Mouse (Mus musculus) embryonic fibroblast, embryonic 13.5 days (primary cell): ENCODE measurements around the gene Adcyap1. TPM values are rescaled to one million over a fixed set of nuclear protein-coding genes. Genes with fewer than 3 reads are reported as not detected.

ENCODE experiments used
- H3K27ac ChIP-seq: 2 replicates; pipeline ENCODE4 v1.5.1; 2012; ENCODE audit warnings: low read length, control low read depth, inconsistent platforms; ENCODE audit not compliant: insufficient read depth
- H3K4me1 ChIP-seq: 2 replicates; pipeline ENCODE4 v1.6.1; 2011; ENCODE audit warnings: low read length; ENCODE audit not compliant: control insufficient read depth, insufficient read depth
- H3K4me3 ChIP-seq: 2 replicates; pipeline ENCODE4 v1.5.1; 2011; ENCODE audit warnings: mild to moderate bottlenecking, control low read depth, low read length; ENCODE audit not compliant: insufficient read depth
- CTCF ChIP-seq: IDR thresholded peaks from 2 replicates; pipeline ENCODE4 v1.5.1; 2011; ENCODE audit warnings: mild to moderate bottlenecking, control low read depth, low read length, moderate library complexity, borderline replicate concordance; ENCODE audit not compliant: insufficient read depth
- POLR2A ChIP-seq: IDR thresholded peaks from 2 replicates; pipeline ENCODE4 v1.6.1; 2011; ENCODE audit warnings: low read depth, mild to moderate bottlenecking, control low read depth, low read length, moderate library complexity
- polyA plus RNA-seq: library from polyadenylated mRNA; stranded (reverse); fragments of >200 nt; gene quantifications from 2 replicates; pipeline ENCODE4 v1.2.4, GENCODE M21; 2011; ENCODE audit warnings: low read depth; ENCODE audit not compliant: missing spikeins, insufficient read length

Gene Adcyap1
- not detected in 2 replicates for polyA plus RNA-seq

DNA sequence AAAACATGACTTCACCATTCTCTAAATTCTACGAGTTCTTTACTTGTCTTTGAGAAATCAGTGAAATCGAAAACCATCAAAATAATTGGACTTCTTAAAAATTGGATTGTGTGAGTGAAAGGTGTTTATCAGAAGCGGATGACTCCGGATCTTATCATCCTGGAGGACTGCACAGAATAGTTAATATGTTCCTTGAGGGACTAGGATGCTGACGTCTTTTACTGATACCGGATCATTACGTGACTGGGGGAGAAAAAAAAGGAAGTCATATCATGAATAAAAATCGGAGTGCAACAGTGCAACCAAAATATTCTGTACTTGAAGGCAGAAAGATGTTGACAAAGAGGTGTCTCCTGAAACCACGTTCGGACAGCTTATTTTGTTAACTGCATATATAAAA, at the start of gene Adcyap1:
Adcyap1 (plus strand) TSS at position 301 of the 400 bp plus-strand sequence.
- TF ChIP-seq POLR2A: no peak
- TF ChIP-seq CTCF: no peak
- no peak within 1 kb of the TSS for H3K27ac ChIP-seq
- H3K4me1 ChIP-seq: no peaks in the 10 kb centered on the region; the same call in 1 of the 2 replicates
- no peak within 1 kb of the TSS for H3K4me3 ChIP-seq

DNA sequence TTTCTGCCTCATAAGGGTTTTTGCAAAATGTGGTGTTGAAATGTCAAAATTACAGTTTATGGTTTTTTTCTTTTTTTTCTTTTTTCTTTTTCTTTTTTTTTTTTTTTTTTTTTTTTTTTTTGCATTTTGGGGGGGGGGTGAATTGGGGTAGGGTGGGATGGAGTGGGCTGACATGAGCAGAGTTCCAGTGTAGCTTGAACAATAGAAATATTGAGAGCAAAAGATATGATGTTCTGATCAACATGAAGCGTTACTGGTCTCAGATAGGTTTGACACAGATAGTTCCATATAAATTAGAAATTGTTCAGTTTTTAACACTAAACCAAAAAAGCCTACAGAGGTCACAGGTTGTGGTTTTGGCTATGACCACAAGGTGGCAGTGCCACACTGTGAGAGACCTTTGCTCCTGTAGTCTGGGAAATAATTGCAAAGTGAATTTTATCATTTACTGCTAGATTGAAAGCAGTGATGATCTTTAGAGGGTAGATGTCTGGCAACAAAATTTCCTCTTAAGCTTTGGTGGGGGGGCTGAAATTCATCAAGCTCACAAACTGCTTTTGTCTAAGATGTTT, 40.5 kb upstream of the Adcyap1 start:
- H3K4me3 ChIP-seq: no peak overlapping the region
- TF ChIP-seq CTCF (peak; percentile 28; the same call in 1 of the 2 replicates), POLR2A (no peak)

DNA sequence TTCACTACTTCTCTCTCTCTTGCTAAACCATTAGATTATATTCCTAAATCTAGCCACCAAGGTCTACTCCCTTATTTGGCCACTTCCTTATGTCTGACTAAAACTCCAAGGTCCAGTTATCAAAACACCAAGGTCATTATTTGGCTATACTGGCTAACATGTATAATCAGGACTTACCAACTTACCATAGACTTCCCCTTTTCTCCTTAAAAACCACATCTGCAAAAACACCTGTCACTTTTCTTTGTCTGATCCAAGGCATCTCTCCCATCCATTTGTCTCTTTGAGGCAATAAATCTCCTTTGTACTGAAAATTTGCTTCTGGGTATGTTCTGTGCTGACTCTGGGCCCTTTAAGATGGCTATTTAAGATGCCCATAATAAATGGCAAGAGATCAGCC, 29.2 kb upstream of the Adcyap1 start:
- TF ChIP-seq CTCF (no peak), POLR2A (no peak)
- Histone ChIP-seq H3K27ac (no peak overlapping the region), H3K4me3 (no peak overlapping the region), H3K4me1 (no peaks in the 10 kb centered on the region)

More for the DNA sequence above, 40.5 kb upstream of the Adcyap1 start:
- no peaks in the 10 kb centered on the region for H3K4me1 ChIP-seq
- no peak overlapping the region for H3K27ac ChIP-seq

DNA sequence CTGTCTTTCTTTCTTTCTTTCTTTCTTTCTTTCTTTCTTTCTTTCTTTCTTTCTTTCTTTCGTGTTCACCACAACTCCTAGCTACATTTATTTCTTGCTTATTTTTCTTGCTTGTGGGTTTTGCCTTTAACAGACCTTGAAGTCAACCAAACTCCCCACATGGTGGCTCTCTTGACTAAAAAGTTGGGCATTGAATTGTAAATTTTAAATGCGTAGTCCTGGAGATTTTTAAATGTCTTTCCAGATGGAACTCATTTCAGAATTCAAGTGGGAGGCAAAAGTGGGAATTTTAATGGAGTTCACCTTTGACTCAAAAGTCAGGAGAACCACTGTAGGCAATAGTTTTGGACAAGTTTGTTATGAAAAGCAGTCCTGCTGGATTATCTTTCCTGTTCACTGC, 2.0 kb upstream of the Adcyap1 start:
- H3K27ac ChIP-seq: no peak overlapping the region
- H3K4me3 ChIP-seq: no peak overlapping the region
- TF ChIP-seq CTCF (no peak), POLR2A (no peak)
- H3K4me1 ChIP-seq: no peaks in the 10 kb centered on the region

DNA sequence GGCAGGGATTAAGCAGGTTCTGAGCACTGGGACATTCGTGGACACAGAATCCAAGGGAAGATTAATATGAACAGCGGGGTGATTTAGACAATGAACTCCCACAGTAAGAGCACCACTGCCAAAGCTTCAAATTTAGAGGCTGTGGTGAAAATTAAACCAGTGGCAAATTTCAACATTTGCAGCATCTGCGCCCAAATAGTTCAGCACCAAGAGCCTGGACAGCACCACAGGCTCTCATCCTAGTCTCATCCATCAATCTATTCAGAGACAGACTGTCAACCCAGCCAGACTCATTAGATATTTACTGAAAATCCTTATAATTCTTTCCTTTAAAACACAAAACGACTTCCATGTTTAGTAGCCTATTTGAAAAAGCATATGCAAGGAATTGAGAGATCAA, 604 bp upstream of the Adcyap1 start:
- H3K4me1 ChIP-seq: no peaks in the 10 kb centered on the region
- TF ChIP-seq CTCF: no peak
- TF ChIP-seq POLR2A: no peak
- no peak overlapping the region for H3K27ac ChIP-seq
- no peak overlapping the region for H3K4me3 ChIP-seq

DNA sequence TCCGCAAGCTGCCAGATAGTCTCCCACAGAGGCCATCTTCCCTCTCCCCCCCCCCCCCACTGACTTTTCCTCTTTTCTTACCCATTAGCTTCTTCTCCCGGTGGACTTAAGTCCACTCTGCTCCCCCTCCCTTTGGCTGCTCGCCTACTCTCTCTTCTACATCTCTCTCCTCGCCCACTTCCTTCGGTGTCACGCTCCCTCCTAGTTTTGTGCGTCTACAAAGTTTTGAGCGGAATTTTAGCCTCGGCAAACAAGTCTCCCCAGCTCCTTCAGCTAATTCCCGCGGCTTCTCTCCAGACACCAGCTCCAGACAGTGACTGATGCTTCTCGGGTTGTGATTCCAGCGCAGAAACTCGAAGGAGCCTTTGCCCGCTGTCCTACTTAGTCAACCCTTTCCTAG, 401 bp downstream of the Adcyap1 start:
- no peaks in the 10 kb centered on the region; the same call in 1 of the 2 replicates for H3K4me1 ChIP-seq
- TF ChIP-seq CTCF (no peak), POLR2A (no peak)
- H3K27ac ChIP-seq: no peak overlapping the region
- H3K4me3 ChIP-seq: no peak overlapping the region

DNA sequence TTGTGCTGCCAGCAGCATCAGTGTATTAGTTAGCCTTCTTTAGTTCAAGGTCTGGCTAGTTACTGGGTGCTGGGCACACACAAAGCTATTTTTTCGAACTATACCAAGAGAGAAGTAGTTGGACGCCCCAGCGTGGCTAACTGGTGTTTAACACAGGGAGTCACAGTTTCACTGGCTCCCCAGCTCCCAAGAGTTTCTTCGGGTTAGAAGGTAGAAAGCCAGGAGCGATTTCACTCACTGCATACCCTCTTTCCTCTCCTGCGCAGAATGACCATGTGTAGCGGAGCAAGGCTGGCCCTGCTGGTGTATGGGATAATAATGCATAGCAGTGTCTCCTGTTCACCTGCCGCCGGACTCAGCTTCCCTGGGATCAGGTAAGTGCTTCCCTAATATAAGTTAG, 930 bp downstream of the Adcyap1 start:
- no peak overlapping the region for H3K4me3 ChIP-seq
- H3K27ac ChIP-seq: no peak overlapping the region
- no peaks in the 10 kb centered on the region; the same call in 1 of the 2 replicates for H3K4me1 ChIP-seq
- TF ChIP-seq CTCF (no peak), POLR2A (no peak)

DNA sequence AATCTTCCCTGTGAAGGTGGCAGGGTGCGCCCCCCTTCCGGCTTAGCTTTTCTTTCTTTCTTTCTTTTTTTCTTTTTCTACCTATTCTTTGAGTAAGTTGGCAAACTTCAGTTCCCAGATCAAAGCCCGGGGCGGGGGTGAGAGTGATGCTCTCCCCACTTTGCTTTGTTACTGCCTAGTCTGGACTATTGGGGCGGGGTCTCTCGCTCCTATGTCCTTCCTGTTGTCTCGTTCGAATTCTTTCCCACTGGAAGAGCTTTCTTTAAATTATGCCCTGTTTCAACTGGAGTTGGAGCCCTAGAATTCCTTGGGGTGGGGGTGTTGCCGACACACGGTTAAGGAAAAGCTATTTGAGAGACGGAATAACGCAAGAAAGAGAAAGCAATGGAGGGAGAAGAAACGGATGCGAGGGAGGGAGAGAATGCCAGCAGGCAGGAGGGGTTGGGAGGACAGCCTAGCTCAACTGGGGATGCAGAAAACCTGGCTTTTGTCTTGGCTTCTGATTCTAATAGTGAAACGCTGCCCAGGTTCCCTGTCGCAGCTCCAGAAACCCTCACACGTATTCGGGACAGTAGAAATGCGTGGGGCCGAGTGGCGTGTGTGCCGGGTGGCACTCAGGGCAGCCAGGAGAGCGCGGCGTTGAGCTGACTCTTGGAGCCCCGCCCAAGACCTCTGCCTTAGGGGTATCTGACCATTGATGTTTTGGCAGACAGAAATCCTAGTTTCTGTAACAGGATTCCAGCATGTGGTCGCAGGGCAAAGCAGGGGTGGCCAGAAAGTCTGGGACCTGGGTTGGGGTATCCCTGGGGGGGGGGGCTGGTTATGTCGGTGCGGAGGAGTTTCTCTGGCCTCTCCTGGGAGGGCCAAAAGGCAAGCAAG, 1.8 kb downstream of the Adcyap1 start:
- no peak for TF ChIP-seq CTCF
- TF ChIP-seq POLR2A: no peak
- Histone ChIP-seq H3K4me1 (no peaks in the 10 kb centered on the region; the same call in 1 of the 2 replicates), H3K4me3 (peak overlapping the region; percentile 13; the same call in 1 of the 2 replicates), H3K27ac (no peak overlapping the region)

DNA sequence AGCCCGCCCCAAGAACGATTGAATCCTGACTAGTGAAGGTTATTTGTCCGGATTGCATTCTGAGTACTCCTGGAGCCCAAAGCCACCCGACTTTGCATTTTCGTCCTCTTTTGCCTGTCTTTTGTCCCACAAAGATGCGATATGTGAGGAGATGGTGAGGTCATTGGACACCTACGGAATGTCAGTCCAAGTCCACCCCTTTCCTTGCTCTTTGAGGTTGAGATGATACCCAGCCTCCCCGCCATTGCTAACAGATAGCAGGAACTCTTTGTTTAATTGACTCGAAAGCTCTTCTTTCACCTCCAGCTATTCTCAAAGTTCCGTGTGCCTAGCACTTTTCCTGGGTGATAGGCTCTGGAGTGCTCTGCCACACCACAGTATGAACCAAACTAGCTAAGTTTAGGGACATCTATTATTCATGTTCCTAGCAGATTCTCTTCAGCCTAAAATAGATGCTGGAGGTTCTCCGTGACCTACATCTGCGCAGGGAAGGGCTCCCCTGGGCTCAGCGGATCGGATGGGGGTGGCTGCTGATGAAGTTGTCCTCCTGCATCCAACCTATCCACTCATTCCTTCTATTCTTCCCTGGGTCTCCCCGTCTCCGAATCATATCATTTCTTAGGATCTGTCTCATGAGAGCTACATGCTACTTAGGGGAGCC, 2.6 kb downstream of the Adcyap1 start:
- no peak for TF ChIP-seq CTCF
- TF ChIP-seq POLR2A: no peak
- no peaks in the 10 kb centered on the region; the same call in 1 of the 2 replicates for H3K4me1 ChIP-seq
- no peak overlapping the region for H3K4me3 ChIP-seq
- H3K27ac ChIP-seq: no peak overlapping the region
